Mouse (Mus musculus) midbrain, embryonic 11.5 days (tissue): Measurements from ENCODE around the gene Snip1. TPM values are rescaled to one million over a fixed set of nuclear protein-coding genes. Genes with fewer than 3 reads are reported as not detected.

Source experiments
- ATAC-seq: fragments of 200-750 bp; cut with Nextera tagmentation; 2 replicates; pipeline ENCODE4 v1.8.0; 2017; ENCODE audit warnings: moderate TSS enrichment, moderate library complexity; ENCODE audit not compliant: low FRiP score
- DNase-seq: peaks from one replicate; pipeline ENCODE4 v3.0.0; 2015; ENCODE audit warnings: low spot score; ENCODE audit errors: missing footprints
- H3K27ac ChIP-seq: fragments of 300-500 bp; sonication (generic); 2 replicates; pipeline ENCODE4 v1.5.1; 2014; ENCODE audit warnings: low read depth, low read length
- H3K27me3 ChIP-seq: fragments of 300-500 bp; sonication (generic); 2 replicates; pipeline ENCODE4 v1.6.1; 2014; ENCODE audit warnings: mild to moderate bottlenecking, low read length, moderate library complexity, mixed read lengths; ENCODE audit not compliant: control insufficient read depth, insufficient read depth
- H3K36me3 ChIP-seq: fragments of 300-500 bp; sonication (generic); 2 replicates; pipeline ENCODE4 v1.6.1; 2014; ENCODE audit warnings: mild to moderate bottlenecking, low read length, moderate library complexity, mixed read lengths; ENCODE audit not compliant: control insufficient read depth, insufficient read depth
- H3K4me1 ChIP-seq: fragments of 300-500 bp; sonication (generic); 2 replicates; pipeline ENCODE4 v1.6.1; 2014; ENCODE audit warnings: low read length; ENCODE audit not compliant: control insufficient read depth, insufficient read depth
- H3K4me2 ChIP-seq: fragments of 300-500 bp; sonication (generic); 2 replicates; pipeline ENCODE4 v1.6.1; 2014; ENCODE audit warnings: mild to moderate bottlenecking, moderate library complexity
- H3K4me3 ChIP-seq: fragments of 300-500 bp; sonication (generic); 2 replicates; pipeline ENCODE4 v1.5.1; 2014; ENCODE audit warnings: low read depth, low read length
- H3K9ac ChIP-seq: fragments of 300-500 bp; sonication (generic); 2 replicates; pipeline ENCODE4 v1.6.1; 2014; ENCODE audit warnings: low read length
- H3K9me3 ChIP-seq: fragments of 300-500 bp; sonication (generic); 2 replicates; pipeline ENCODE4 v1.6.1; 2016; ENCODE audit warnings: low read length; ENCODE audit not compliant: control insufficient read depth
- WGBS: fragments of 180-500 bp; shearing (Covaris S2); extraction: QIAGEN DNeasy Blood & Tissue Kit; methylation state at CpG from one replicate; pipeline ENCODE4 v1.1.7; 2014; 5-methylcytosine and 5-hydroxymethylcytosine counted together
- polyA plus RNA-seq: library from polyadenylated mRNA; unstranded; fragments of >200 nt; fragmentation: Nextera tagmentation; extraction: Ambion mirVana; gene quantifications from 2 replicates; pipeline ENCODE4 v1.2.1, GENCODE M21; 2014

The Snip1 gene
- polyA plus RNA-seq: 38.0 and 41.0 TPM in 2 replicates

- WGBS: under 1% methylated on average over 78 of the region's 78 CpGs
- peaks cover 17% of the 10 kb centered on the region for H3K36me3 ChIP-seq
- H3K27ac ChIP-seq: no peak within 1 kb of the TSS
- peak within 1 kb of the TSS; percentile 65 for H3K4me2 ChIP-seq
- no peaks in the 10 kb centered on the region for H3K27me3 ChIP-seq
- peak within 1 kb of the TSS; percentile 80 for H3K9ac ChIP-seq
- no peaks in the 10 kb centered on the region for H3K9me3 ChIP-seq
- ATAC-seq (peak; percentile 94), DNase-seq (peak; percentile 99)
- peaks cover 13% of the 10 kb centered on the region for H3K4me1 ChIP-seq
- peak within 1 kb of the TSS; percentile 85 for H3K4me3 ChIP-seq
These were observed at the start of gene Snip1 for GRCm38 (mm10) chr4:125066490-125067370. Gene Snip1, plus strand, starts transcription at chr4:125066672.

GRCm38 (mm10) chr4:125017431-125017830 is 49.0 kb upstream of the Snip1 start:
- H3K4me2 ChIP-seq: no peak overlapping the region
- H3K9me3 ChIP-seq: no peaks in the 10 kb centered on the region
- no peak for ATAC-seq

GRCm38 (mm10) chr4:125020780-125021538 is 45.5 kb upstream of the Snip1 start:
- ATAC-seq: no peak
- H3K27me3 ChIP-seq: no peaks in the 10 kb centered on the region
- 32% methylated on average over 11 of the region's 11 CpGs for whole genome bisulfite sequencing
- H3K4me3 ChIP-seq: no peak overlapping the region
- H3K9me3 ChIP-seq: no peaks in the 10 kb centered on the region
- no peak overlapping the region for H3K9ac ChIP-seq
- H3K4me2 ChIP-seq: no peak overlapping the region
- DNase-seq: no peak
- H3K27ac ChIP-seq: no peak overlapping the region
- H3K4me1 ChIP-seq: no peaks in the 10 kb centered on the region
- no peaks in the 10 kb centered on the region for H3K36me3 ChIP-seq

More at GRCm38 (mm10) chr4:125017431-125017830, 49.0 kb upstream of the Snip1 start:
- no peak overlapping the region for H3K4me3 ChIP-seq
- H3K36me3 ChIP-seq: no peaks in the 10 kb centered on the region
- 87% methylated on average over 11 of the region's 11 CpGs for WGBS
- no peak for DNase-seq
- no peaks in the 10 kb centered on the region for H3K4me1 ChIP-seq
- no peaks in the 10 kb centered on the region for H3K27me3 ChIP-seq
- no peak overlapping the region for H3K9ac ChIP-seq
- no peak overlapping the region for H3K27ac ChIP-seq

- ATAC-seq: peak; percentile 99
- H3K27me3 ChIP-seq: no peaks in the 10 kb centered on the region
- peak overlapping the region; percentile 98 for H3K4me2 ChIP-seq
- peaks cover 10% of the 10 kb centered on the region for H3K4me1 ChIP-seq
- H3K27ac ChIP-seq: no peak overlapping the region
- peak; percentile 100 for DNase-seq
- peaks cover 2% of the 10 kb centered on the region; the same call in 1 of the 2 replicates for H3K36me3 ChIP-seq
- peak overlapping the region; percentile 83 for H3K9ac ChIP-seq
- peak overlapping the region; percentile 96 for H3K4me3 ChIP-seq
- under 1% methylated on average over 50 of the region's 50 CpGs for WGBS
- no peaks in the 10 kb centered on the region for H3K9me3 ChIP-seq
These were observed 36.4 kb upstream of the Snip1 start for GRCm38 (mm10) chr4:125029891-125030614.

- no peak for ATAC-seq
- Histone ChIP-seq H3K9me3 (no peaks in the 10 kb centered on the region), H3K4me1 (peaks cover 10% of the 10 kb centered on the region), H3K27me3 (no peaks in the 10 kb centered on the region), H3K4me2 (no peak overlapping the region), H3K36me3 (peaks cover 7% of the 10 kb centered on the region), H3K9ac (no peak overlapping the region), H3K4me3 (no peak overlapping the region), H3K27ac (no peak overlapping the region)
- no peak for DNase-seq
- 95% methylated on average over 4 of the region's 4 CpGs for WGBS
These were observed 32.1 kb upstream of the Snip1 start for GRCm38 (mm10) chr4:125034341-125034740.

GRCm38 (mm10) chr4:125044454-125044853 is 22.0 kb upstream of the Snip1 start:
- WGBS: 91% methylated on average over 7 of the region's 7 CpGs
- Histone ChIP-seq H3K9ac (no peak overlapping the region), H3K4me3 (no peak overlapping the region), H3K36me3 (peaks cover 13% of the 10 kb centered on the region), H3K4me1 (no peaks in the 10 kb centered on the region), H3K27ac (no peak overlapping the region), H3K4me2 (no peak overlapping the region), H3K27me3 (no peaks in the 10 kb centered on the region), H3K9me3 (no peaks in the 10 kb centered on the region)
- DNase-seq: no peak
- ATAC-seq: no peak

- Histone ChIP-seq H3K36me3 (peaks cover 14% of the 10 kb centered on the region; the same call in 1 of the 2 replicates), H3K27ac (no peak overlapping the region), H3K4me1 (0 out of 2 replicates have a peak, but pooled peaks cover 3% of the 10 kb centered on the region), H3K4me2 (no peak overlapping the region), H3K27me3 (no peaks in the 10 kb centered on the region), H3K9ac (no peak overlapping the region), H3K4me3 (no peak overlapping the region), H3K9me3 (no peaks in the 10 kb centered on the region)
- ATAC-seq: no peak
- 94% methylated on average over 9 of the region's 9 CpGs for WGBS
- no peak for DNase-seq
These were observed 11.1 kb upstream of the Snip1 start for GRCm38 (mm10) chr4:125055385-125055784.

GRCm38 (mm10) chr4:125056476-125056875 is 10.0 kb upstream of the Snip1 start:
- Histone ChIP-seq H3K27me3 (no peaks in the 10 kb centered on the region), H3K27ac (no peak overlapping the region), H3K9me3 (no peaks in the 10 kb centered on the region), H3K4me1 (0 out of 2 replicates have a peak, but pooled peaks cover 3% of the 10 kb centered on the region), H3K4me3 (no peak overlapping the region), H3K4me2 (no peak overlapping the region), H3K9ac (no peak overlapping the region), H3K36me3 (peaks cover 10% of the 10 kb centered on the region; the same call in 1 of the 2 replicates)
- WGBS: 79% methylated on average over 4 of the region's 4 CpGs
- DNase-seq (no peak), ATAC-seq (no peak)
